Mouse (Mus musculus) gastrocnemius, postnatal 36 days (tissue): ENCODE data around the gene Parg. TPM values are rescaled to one million over a fixed set of nuclear protein-coding genes. Genes with fewer than 3 reads are reported as not detected.

Experiments used
- DNase-seq, 2 experiments: peaks; one replicate each; pipeline ENCODE4 v3.0.0; 2022
- intact Hi-C: fragments of 180-260 bp; cut with DNase I; formaldehyde crosslinking; loops from one replicate; pipeline ENCODE4 v1.15.1; 2025
- total RNA-seq, 2 experiments: library from RNA; stranded (reverse); gene quantifications; 2 replicates each; pipeline ENCODE4 v1.2.3; 2021

The Parg gene
- total RNA-seq, 2 experiments from 2014 or later = 17.1 to 19.9 TPM

DNA sequence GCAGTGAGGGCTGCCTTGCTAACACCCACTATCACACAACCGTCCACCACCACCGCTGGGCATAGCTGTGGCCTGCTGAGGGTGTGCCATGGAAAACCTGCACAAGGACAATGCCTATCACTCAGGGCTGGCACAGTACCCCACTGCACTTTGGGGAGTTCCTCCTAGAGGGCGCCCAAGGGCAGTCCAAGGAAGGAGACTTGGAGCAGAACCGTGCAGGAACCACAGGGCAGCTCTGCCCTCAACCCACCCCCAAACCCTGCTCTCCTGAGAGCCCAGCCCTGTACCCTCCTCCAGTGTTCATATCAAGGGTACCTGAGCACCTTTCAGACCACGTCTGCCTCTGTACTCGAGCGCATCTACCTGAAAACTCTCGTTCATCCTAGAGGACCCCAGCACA lies 108.1 kb downstream of the Parg start:
- no peak for DNase-seq
- intact Hi-C loops = no loop called here

DNA sequence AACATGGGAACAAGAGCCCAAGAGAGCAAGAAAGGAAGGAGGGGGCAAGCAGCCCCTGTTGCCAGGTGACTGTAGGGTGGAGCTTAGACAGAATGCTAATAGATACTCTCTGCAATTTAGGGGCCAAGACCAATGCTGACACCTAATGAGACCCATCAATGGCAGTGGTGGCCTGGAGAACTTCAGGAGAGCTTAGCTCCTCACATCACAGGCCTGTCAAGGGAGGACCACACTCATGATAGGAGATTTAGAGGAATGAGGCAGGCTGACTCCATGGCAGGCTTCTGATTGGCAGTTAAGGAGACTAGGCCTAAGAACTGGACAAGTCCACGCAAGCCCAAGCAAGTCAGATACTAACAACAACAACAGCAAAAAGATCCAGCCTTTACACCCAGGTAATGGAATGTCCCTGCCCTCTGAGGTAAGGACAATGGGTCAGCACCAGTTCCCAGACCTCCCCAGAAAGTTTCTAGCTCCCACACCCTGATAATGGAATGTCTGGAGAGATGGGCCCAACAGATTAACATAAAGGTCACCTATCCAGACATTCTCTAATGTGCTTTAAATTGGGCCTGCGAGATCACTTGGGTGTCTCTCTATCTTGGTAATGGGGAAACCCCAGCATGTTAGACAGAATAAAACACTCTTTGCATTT lies 109.8 kb downstream of the Parg start:
- DNase-seq = no peak
- intact Hi-C loops = no loop called here

DNA sequence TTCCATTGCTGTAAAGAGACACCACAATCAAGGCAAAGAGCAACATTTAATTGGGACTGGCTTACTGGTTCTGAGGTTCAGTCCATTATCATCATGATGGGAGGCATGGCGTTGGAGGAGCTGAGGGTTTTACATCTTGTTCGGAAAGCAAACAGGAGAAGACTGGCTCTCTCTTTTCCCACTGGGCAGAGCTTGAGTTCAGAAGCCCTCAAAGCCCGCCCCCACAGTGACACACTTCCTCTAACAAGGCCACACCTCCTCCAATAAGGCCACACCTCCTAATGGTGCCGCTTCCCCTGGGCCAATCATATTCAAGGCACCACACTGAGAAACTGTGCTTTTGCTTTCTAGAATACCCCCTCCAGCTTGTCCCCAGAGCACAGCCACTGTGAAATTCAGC lies 116.1 kb downstream of the Parg start:
- intact Hi-C loops = no loop called here
- DNase-seq = no peak

DNA sequence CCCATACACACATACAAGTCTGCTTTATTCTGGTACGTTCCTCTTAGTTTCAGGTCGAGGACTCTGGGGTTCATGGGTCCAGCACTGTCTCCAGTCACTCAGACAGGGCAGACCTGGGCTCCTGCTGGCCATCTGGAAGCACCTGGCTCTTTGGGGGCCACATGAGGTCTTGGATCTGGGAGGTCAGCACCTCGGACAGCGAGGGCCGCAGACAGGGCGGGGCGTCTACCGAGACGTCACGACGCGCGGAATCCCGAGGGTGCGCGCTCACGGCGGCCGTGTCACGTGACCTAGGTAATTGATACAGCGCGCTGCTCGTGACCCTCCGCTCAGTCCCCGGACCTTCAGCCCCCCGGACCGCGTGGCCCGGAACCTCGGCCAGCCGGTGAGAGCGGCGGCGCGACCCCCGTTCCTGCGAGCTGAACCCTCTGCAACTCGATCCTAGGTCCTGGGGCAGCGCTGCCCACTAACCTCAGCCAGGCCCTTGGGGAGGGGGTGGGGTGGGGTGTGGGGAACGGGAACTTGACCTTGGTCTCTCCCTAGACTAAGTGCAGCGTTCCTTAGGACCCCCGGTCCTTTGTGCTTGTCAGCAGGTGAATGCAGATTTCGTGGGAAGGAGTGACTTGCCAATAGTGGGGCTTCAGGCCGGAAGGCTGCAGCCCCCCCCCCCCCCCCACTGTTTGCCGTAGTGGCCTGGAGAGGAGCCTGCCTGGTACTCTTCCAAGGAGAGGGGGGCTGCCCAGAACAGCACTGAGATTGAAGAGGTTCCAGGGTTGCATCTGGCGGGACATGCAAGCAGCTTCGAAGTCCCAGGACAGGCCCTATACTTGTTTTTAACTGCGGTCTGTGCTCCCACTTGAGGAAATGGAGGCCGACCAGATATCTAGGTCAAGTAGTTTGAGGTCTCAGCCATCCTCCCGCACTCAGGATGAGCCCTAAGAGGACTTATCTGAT lies 120.3 kb downstream of the Parg start, which contains the start of gene Ogdhl:
TSS of gene Ogdhl (plus strand) at position 288 of the 954 bp plus-strand sequence.
- intact Hi-C loops = loop anchor here (5.0 to 10.0 kb wide), 2 partner anchors 145 to 273 kb away; partner anchors contain the start of genes Chat and Prrxl1
- peak; percentile 35 to 41 for DNase-seq

DNA sequence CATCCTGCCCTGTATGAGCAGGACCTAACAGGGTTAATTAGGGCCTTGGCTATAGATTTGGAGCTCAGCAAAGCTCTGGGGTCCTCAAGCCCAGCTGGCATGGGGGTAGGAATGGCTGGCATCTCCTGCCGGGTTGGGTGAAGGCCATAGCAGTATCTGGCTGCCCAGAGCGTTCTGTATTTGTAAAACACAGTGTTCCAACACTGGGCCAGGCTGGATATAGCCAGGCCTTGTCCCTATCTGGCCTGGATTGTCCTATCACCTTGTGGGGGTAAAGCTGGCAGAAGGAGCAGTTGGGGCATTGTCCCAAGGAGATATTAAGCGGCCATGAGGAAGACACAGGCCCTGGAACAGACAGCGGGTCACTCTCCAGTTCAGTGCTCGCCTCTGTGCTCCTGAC lies 121.5 kb downstream of the Parg start:
- intact Hi-C loops = loop anchor here (5.0 to 10.0 kb wide), 2 partner anchors 144 to 272 kb away; partner anchors contain the start of genes Chat and Prrxl1
- DNase-seq = no peak

DNA sequence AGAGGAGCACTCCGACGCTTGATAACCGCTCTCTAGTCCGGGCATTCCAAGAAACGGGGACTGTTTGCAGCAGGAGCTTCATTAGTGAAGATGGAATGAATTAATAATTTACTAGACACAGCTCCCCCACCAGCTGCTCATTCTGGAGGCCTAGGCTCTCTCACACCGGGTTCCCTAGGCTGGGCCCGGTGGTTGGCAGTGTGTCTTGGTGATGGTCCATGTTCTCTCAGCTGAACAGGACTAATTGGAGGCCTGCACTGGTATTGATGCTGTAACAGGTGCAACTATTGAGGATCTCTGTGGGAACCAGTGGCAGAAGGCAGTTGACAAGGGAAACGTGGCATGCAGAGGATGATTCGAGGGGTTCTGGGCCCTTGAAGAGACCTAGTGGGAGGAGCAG lies 125.6 kb downstream of the Parg start:
- DNase-seq = no peak
- intact Hi-C loops = loop anchor here (10.0 kb wide), 1 partner anchor 267 kb away; the partner anchor contains the start of gene Prrxl1

DNA sequence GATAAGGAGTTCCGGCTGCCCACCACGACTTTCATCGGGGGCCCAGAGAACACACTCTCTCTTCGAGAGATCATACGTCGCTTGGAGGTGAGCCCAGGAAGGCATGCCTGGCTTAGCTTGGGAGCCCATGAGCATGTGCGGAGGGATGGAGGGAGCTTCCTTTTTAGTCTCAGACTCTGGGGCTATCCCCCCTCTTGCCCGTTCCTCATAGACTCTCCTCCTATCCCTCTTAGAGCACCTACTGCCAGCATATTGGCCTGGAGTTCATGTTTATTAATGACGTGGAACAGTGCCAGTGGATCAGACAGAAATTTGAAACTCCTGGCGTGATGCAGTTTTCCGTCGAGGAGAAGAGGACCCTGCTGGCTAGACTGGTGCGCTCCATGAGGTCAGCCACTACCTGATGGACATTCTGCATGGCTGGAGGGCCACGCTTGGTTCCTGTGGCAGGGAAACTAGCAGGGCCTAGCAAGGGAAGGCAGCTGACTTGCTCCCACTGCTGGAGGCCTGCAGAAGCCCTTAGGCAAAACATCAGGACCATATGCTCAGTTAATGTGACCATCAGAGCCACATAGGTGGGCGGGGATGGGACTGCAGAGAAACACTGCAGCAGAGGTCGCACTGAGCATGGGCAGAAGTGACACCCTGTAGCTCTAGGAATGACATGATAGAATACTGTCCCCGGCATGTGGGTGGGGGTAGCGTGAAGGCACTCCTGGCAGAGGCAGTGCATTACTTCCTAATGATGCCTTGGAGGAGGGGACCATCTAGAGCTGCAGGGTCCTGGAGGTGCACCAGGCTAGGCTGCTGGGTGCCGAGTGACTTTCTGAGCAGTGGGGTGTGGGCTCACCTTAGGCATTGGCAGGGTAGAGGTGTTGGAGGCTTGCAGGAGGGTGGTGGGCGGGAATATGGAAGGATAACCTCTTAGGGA lies 131.0 kb downstream of the Parg start:
- DNase-seq = no peak
- intact Hi-C loops = no loop called here

DNA sequence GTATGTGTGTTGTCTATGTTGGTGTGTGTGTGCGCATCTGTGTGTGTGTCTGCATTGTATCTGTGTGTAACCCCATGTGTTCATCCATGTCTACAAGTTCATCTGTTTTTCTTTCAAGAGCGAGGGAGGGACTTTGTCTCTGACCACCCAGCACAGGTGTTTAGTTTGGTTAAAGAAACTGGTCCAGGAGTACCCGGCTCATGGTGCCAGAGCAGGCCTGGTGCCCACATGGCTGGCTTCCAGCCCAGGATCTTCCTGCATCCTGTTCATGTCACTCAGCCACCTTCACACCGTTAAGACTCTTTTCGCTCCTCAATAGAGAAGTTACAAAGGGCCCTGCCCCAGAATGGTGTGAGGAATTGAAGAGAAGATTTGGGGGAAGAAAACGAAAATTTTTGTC lies 134.3 kb downstream of the Parg start:
- no peak for DNase-seq
- intact Hi-C loops = no loop called here

DNA sequence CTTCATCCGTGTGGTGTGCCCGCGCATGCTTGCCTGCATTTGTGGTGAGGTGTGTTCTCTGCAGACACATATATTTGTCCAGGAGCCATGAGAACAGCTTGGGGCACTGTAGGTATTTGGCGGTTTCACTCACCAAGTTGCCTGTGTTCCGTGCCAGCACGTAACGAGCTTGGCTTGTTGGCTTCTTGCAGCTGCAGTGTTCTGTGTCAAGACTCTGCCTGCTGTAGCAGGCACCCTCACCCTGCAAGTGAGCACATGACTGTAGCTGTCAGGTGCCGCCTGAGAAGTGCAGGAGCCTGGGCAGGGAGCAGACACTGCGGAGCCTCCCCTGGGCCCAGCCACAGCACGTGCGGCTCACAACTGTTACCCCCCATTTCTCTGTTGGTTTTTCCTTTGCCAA lies 134.8 kb downstream of the Parg start:
- no peak for DNase-seq
- intact Hi-C loops = no loop called here

DNA sequence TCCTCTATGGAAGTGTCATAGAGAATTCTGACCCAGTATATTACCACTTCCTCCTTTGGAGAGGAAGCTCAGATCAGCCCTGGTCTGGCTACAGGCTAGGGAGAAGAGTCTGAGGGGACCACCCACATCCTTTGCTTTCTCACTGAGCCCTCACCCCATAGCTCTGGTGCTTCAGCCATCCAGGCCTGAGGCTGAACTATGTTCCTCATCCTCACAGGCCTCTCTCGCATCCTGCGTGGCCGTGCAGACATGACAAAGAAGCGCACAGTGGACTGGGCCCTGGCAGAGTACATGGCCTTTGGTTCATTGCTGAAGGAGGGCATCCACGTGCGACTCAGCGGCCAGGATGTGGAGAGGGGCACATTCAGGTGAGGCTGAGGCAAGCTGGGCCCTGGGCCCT lies 140.1 kb downstream of the Parg start:
- intact Hi-C loops = loop anchor here (2.0 kb wide), 1 partner anchor 51 kb away; no protein-coding TSS in a partner anchor
- no peak for DNase-seq

DNA sequence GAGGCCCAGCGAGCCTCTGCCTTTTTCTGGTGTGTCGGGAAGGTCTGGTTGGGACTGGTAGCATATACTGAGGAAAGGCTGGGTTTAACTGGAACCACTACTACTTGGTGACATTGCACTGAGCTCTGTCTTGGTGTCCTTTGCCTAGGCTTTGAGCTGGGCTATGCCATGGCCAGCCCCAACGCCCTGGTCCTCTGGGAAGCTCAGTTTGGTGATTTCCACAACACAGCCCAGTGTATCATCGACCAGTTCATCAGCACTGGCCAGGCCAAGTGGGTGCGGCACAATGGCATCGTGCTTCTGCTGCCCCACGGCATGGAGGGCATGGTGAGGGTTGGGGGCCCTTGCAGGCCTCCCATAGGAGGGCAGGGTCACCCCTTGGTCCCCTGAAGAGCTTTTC lies 142.4 kb downstream of the Parg start:
- DNase-seq = no peak
- intact Hi-C loops = no loop called here

DNA sequence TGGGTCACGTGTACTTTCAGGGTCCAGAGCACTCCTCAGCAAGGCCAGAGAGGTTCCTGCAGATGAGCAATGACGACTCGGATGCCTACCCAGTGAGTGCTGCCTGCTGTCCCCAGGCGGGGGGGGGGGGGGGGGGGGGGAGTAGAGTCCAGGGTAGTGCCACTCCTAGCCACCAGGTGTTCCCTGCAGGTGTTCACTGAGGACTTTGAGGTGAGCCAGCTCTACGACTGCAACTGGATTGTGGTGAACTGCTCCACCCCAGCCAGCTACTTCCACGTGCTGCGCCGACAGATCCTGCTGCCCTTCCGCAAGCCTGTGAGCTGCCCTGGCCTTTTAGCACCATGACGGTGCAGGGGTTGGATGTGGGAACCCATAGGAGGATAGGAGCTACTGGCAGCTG lies 142.9 kb downstream of the Parg start:
- DNase-seq = no peak
- intact Hi-C loops = no loop called here

Other genes starting within 250 kb of the Parg start
- 1 to 10 TPM; 5.2 to 6.2 TPM for gene Galnt15, start 173.0 kb upstream of the Parg start, total RNA-seq
- 10 to 100 TPM; 20.3 to 23.7 TPM for gene Oxnad1, start 116.6 kb upstream of the Parg start, total RNA-seq
- 100 to 1,000 TPM; 107 to 111 TPM for gene Dph3, start 116.2 kb upstream of the Parg start, total RNA-seq
- gene Msmb, start 59.9 kb upstream of the Parg start, total RNA-seq = not detected
- gene Ncoa4, start 42.1 kb upstream of the Parg start, total RNA-seq = 10 to 100 TPM; 55.2 to 61.5 TPM
- 100 to 1,000 TPM; 198 to 210 TPM for gene Timm23, start 51 bp upstream of the Parg start, total RNA-seq
- gene Ogdhl, start 120.1 kb downstream of the Parg start, total RNA-seq = under 1 TPM; 0.42 to 0.89 TPM
- not detected for gene 1700024G13Rik, start 186.4 kb downstream of the Parg start, total RNA-seq